12 mouse cellular contexts compared by ENCODE assay signal in the genomic region with DNA sequence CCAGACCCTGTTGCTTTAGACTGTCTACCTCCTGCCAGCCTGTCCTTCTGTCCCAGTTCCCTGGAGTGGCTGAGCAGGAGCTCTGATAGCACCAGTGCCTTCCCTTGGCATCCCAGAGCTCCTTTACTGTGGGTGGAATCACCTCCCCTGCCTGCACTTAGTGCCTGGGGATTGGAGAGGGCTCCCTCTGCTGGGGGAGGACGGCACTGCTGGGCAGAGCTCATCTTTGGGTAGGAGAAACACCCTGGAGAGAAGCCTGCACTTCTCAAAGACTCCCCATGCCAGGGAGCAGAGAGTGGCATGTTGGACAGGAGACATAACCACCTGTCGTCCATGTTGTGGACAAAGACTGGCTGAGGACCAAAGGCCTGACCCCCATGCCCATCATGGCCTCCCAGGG. TPM values are rescaled to one million over a fixed set of nuclear protein-coding genes. Genes with fewer than 3 reads are reported as not detected.
DNase-seq lines count a peak whose midpoint lies in the region; ATAC-seq lines count a peak whose summit lies in the region.
"Not testable (repeated sequence)": the region's sequence is repeated elsewhere in the genome, so short reads cannot be mapped to it uniquely, and the experiment has no call there.
"Had no signal": no experiment of that assay in that cellular context is flagged by ENCODE, and none has a peak within 500 bp of the region (broad histone marks: within the 10 kb centered on the region; RNA-seq: fewer than 3 reads in every experiment).

No protein-coding gene starts in this region.

- ATAC-seq in megakaryocyte, adult 5-6 weeks (ENCODE audit: poor library complexity, severe bottlenecking) = peak; percentile 66

- DNase-seq in adrenal gland, adult 2 months = peak; percentile 82
- peak; percentile 34 to 40 for DNase-seq in cerebellum, postnatal 36 days
- peak; percentile 25 to 27 for DNase-seq in gastrocnemius, postnatal 4 days (ENCODE audit: low spot score in 2 of 2)
- peak; percentile 66 for DNase-seq in kidney, adult 9 months
- DNase-seq in left cerebral cortex, postnatal 14 days (ENCODE audit: low spot score in 2 of 2) = peak; percentile 20 to 63
- peak; percentile 9 to 57 for DNase-seq in spleen, adult 18-20 months
- peak; percentile 51 for DNase-seq in urinary bladder, postnatal 25 days (ENCODE audit: low spot score)

- intact Hi-C loops in left cerebral cortex, postnatal 14 days (cut with DNase I) = not testable (repeated sequence)

RNA-seq across cellular contexts. Expression of a gene that starts 1.8 kb away (rescaled TPM):
- total RNA-seq in adrenal gland, adult 2 months (2021) = not detected
- not detected in 2 replicates for polyA plus RNA-seq in adrenal gland, adult 2 months (2012; rRNA removed)
- not detected for total RNA-seq in gastrocnemius, postnatal 4 days (2021)
- not detected for total RNA-seq in left cerebral cortex, postnatal 14 days (2021)
- not detected in 2 replicates for total RNA-seq in megakaryocyte, adult 5-6 weeks (2015)
- not detected in 2 replicates for total RNA-seq in megakaryocyte, adult 5-6 weeks (2017)
- polyA plus RNA-seq: heart, embryonic 10.5 days; intestine, embryonic 15.5 days; liver, embryonic 12.5 days; spleen, adult 2 months had no signal

RNA-seq across cellular contexts. Expression of a gene that starts 14.8 kb away (rescaled TPM):
- total RNA-seq in adrenal gland, adult 2 months (2021) = not detected
- not detected in 2 replicates for polyA plus RNA-seq in adrenal gland, adult 2 months (2012; rRNA removed)
- not detected for total RNA-seq in gastrocnemius, postnatal 4 days (2021)
- not detected for total RNA-seq in left cerebral cortex, postnatal 14 days (2021)
- not detected in 2 replicates for total RNA-seq in megakaryocyte, adult 5-6 weeks (2015)
- not detected in 2 replicates for total RNA-seq in megakaryocyte, adult 5-6 weeks (2017)
- polyA plus RNA-seq: heart, embryonic 10.5 days; intestine, embryonic 15.5 days; liver, embryonic 12.5 days; spleen, adult 2 months had no signal

RNA-seq across cellular contexts. Expression of a gene that starts 16.5 kb away (rescaled TPM):
- not detected for total RNA-seq in adrenal gland, adult 2 months (2021)
- not detected in 2 replicates for polyA plus RNA-seq in adrenal gland, adult 2 months (2012; rRNA removed)
- total RNA-seq in gastrocnemius, postnatal 4 days (2021) = not detected
- total RNA-seq in left cerebral cortex, postnatal 14 days (2021) = not detected
- total RNA-seq in megakaryocyte, adult 5-6 weeks (2015) = not detected in 2 replicates
- not detected in 2 replicates for total RNA-seq in megakaryocyte, adult 5-6 weeks (2017)
- polyA plus RNA-seq: heart, embryonic 10.5 days; intestine, embryonic 15.5 days; liver, embryonic 12.5 days; spleen, adult 2 months had no signal

RNA-seq across cellular contexts. Expression of a gene that starts 27.4 kb away (rescaled TPM):
- not detected for total RNA-seq in adrenal gland, adult 2 months (2021)
- polyA plus RNA-seq in adrenal gland, adult 2 months (2012; rRNA removed) = not detected in 2 replicates
- not detected for total RNA-seq in gastrocnemius, postnatal 4 days (2021)
- not detected for total RNA-seq in left cerebral cortex, postnatal 14 days (2021)
- total RNA-seq in megakaryocyte, adult 5-6 weeks (2015) = not detected in 2 replicates
- total RNA-seq in megakaryocyte, adult 5-6 weeks (2017) = not detected in 2 replicates
- polyA plus RNA-seq: heart, embryonic 10.5 days; intestine, embryonic 15.5 days; liver, embryonic 12.5 days; spleen, adult 2 months had no signal

RNA-seq across cellular contexts. Expression of a gene that starts 28.5 kb away (rescaled TPM):
- total RNA-seq in adrenal gland, adult 2 months (2021) = not detected
- not detected in 2 replicates for polyA plus RNA-seq in adrenal gland, adult 2 months (2012; rRNA removed)
- not detected for total RNA-seq in gastrocnemius, postnatal 4 days (2021)
- not detected for total RNA-seq in left cerebral cortex, postnatal 14 days (2021)
- total RNA-seq in megakaryocyte, adult 5-6 weeks (2015) = not detected in 2 replicates
- total RNA-seq in megakaryocyte, adult 5-6 weeks (2017) = not detected in 2 replicates
- polyA plus RNA-seq: heart, embryonic 10.5 days; intestine, embryonic 15.5 days; liver, embryonic 12.5 days; spleen, adult 2 months had no signal

Comparison
In these comparisons a context has a peak if more than half of its experiments do, and no peak if none do; other contexts are left out.
1. Peak in every context shown above with its lines: DNase-seq and ATAC-seq.
2. DNase-seq: peak in every context shown above with its lines; median percentile 82 in adrenal gland, adult 2 months; 66 in kidney, adult 9 months; 51 in urinary bladder, postnatal 25 days; 42 in left cerebral cortex, postnatal 14 days; 37 in cerebellum, postnatal 36 days; 33 in spleen, adult 18-20 months; 26 in gastrocnemius, postnatal 4 days.